Mouse (Mus musculus) small intestine, adult 2 months (tissue): ENCODE data around the gene Rsph1.

Experiments used
- CTCF ChIP-seq: fragments of 200-500 bp; IDR thresholded peaks from 2 replicates; pipeline ENCODE4 v1.5.1; 2012; ENCODE audit warnings: low read depth, mild to moderate bottlenecking, control low read depth, inconsistent platforms, low read length, moderate library complexity, mixed read lengths; ENCODE audit not compliant: insufficient replicate concordance, insufficient read length; ENCODE audit errors: extremely low read depth
- POLR2A ChIP-seq: fragments of 200-500 bp; IDR thresholded peaks from 2 replicates; pipeline ENCODE4 v1.6.1; 2012; ENCODE audit warnings: low read depth, mild to moderate bottlenecking, control low read depth, inconsistent platforms, low read length, moderate library complexity

DNA sequence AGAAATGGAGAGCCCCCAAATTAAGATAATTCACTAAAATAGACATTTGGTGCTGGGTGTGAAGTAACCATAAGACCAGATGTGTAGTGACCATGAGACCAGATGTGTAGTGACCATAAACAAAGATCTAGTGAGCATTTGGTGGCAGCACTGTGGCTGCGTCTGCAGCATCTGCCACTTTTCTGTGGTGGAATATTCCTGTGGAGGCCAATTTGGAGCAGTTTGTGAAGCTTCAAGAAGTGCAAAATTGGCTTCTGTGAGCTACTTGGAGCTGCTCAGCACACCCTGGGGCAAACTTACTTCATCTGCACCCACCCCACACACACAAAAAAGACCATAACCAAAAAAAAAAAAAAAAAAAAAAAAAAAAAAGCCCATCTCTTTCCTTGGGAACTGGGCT, 9.2 kb downstream of the Rsph1 start:
- TF ChIP-seq POLR2A (no peak), CTCF (no peak)
